Mouse (Mus musculus) A20 (cell line): ENCODE data around the gene Mrps18b.

Experiments
- DNase-seq: peaks from one replicate; pipeline ENCODE4 v3.0.0-alpha.2; 2011; ENCODE audit warnings: low read depth, low spot score

Mrps18b gene

DNA sequence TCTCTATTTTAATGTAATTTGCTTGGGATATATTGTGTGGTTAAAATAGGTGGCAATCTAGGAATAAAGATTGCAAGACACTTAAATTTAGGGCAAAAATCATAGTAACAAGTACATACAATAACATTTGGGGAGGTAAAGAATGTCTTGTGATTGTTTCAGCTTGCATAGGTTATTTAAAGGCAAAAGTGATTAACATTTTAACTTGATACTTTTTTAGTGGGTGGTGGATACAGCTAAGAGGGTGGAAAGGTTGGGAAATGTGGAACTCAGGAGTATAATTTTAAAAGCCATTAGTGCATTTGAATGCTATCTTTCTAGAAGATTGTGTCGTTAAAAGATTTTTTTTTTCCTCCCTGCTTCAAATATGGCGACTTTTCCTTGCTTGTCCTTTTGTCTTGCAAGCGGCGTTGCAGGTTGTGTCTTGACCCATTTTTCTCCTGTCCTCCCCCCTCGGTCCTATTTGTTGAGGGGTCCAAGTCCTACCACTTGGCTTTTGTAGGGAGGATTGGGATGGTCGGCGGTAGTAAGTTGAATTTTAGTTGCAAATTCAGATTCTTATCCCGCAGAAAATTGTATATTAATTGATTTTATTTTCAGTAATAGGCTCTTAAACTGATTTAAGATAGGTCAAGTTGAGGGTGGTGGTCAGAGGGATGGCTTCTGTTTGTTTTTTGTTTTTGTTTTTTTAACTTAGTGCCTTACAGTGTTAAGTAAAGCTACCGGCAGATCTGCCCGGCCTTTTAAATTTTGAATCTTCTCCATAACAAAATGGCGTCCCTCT is 2.3 kb upstream of the Mrps18b start:
- peak; percentile 70 for DNase-seq

- peak; percentile 74 for DNase-seq
Observed at GRCm38 (mm10) chr17:35917463-35918251, 1.5 kb upstream of the Mrps18b start.

DNA sequence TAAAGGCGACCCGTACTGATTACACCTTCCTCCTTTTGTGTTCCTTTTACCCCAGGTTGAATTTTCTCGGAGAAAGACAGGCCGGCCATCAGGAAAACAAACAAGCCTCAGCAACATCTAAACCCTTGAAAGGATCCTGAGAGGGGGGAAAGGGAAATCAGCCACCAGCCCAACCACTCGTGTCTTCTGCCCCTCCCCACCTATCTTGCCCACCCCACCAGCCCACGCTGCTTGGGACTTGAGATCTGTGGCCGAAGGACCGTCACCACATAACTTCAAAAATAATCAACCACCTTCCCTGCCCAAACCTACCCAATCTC is 914 bp upstream of the Mrps18b start:
- DNase-seq = no peak

DNA sequence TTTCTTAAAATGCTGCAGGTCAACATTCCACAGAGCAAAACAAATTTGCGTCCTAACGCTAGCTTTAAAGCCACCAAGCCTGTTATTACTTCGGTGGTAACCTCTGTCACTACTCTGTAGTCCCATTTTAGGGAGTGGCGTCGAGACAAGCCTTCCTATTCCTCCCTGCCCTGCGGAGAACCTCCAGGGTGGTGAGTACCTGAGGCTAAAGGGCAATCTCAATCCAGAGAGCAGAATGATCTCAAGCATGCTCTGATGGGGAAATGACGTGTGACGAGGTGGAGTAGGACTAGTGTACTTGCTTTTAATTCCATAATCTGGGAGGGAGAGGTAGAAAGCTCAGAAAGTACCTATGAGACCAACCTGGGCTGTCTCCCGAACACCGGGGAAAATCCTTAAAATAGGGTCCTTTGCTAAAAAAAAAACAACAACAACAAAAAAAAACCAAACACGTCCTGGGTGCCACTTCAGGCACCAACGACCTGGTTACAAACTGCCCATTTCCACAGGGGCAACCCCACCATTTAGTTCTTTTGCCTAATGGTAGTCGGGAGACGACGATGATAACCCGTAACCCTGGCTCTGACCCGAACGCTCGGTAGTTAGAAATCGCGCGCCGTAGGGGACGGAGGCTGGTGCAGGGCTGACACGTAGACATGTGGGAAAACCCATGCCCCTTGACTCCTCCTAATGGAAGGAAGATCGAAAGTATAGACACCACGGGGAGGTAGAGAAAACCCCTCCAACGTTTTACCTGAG is 472 bp downstream of the Mrps18b start:
- DNase-seq = peak; percentile 59

GRCm38 (mm10) chr17:35914975-35915374 is 1.2 kb downstream of the Mrps18b start:
- peak; percentile 51 for DNase-seq

DNA sequence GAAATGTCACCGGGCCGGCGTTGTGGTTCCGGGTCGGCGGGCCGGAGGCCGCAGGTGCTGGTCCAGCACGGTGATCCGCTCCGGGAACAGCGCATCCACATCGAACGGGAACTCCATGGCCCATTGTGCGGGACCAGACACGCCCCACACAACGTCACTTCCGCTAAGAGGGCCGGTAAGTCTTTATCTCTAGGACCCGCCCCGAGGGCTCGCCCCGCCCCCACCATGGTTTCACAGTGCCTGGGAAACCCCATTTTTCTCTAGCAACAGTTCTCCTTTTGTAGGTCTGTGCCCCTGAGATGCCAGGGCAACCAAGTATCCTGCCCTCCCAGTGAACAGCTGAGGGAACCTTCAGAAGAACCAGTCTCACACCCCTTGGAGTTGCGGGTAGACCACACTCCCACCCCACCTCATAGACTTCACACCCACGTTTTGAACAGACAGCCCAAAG is 6.2 kb downstream of the Mrps18b start, which contains the start of gene Atat1:
Gene Atat1, minus strand, starts transcription at position 157 of the 451 bp plus-strand sequence.
- peak; percentile 97 for DNase-seq

DNA sequence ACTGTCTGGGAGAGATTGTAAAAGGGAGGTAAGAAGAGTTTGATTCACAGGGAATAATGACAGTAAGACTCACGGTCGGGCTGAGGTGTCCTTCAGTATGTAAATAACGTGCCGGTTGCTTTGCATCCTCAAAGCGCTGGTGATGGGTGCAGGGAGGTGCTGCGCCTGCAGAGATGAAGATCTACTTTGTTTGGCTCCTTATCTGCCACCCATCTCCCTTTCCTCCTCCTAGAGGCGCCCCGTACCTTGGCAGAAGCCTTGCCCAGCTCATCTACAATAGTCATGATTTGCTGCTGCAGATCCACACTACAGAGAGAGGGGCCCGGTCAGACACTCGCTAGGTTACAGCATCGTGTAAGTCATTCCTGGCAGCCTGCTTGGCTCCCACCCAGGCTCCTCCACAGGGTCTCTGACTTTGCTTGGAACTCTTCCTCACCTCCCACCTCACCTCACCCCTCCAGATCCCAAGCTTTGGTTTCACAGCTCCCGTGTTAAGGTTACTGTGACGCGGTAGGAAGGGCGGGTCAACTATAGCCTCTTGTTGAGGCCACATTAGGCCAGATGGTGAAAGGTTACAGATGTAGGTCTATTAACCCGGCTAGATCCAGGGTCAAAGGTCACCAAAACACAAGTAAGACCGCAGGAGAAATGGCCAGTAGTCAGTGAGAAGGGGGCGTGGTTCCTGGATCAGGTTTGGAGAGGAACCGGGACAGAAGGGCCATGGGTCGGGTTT is 6.8 kb downstream of the Mrps18b start:
- peak; percentile 53 for DNase-seq

DNA sequence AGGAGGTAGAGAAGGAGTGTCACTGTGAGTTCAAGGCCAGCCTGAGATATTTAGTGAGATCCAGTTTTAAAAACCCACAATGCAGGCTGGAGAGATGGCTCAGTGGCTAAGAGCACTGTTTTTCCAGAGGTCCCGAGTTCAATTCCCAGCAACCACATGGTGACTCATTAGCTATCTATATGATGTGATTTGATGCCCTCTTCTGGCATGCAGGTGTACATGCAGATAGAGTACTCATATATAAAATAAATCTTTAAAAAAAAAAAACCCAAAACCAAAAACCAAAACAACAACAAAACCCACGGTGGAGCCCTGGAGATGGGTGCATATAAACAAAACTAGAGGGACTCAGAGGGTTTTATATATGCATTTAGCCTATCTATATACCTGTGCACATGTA is 8.6 kb downstream of the Mrps18b start:
- DNase-seq = peak; percentile 45

DNA sequence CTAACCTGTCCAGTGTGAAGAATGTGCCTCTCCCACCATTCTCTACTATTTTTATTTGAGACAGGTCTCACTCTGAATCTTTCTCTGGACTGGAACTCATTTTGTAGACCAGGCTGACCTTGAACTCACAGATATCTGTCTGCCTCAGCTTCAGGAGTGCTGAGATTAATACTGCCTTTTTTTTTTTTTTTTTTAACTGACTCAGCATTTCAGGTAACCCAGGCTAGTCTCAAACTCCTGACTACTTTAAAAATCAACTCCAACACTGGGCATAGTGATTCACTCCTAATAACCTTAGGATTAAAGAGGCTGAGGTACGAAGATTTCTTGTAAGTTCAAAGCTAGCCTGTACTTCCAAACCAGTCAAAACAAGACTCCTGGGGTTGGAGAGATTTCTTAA is 10.6 kb downstream of the Mrps18b start:
- no peak for DNase-seq

GRCm38 (mm10) chr17:35903992-35904355 is 12.2 kb downstream of the Mrps18b start:
- no peak for DNase-seq

DNA sequence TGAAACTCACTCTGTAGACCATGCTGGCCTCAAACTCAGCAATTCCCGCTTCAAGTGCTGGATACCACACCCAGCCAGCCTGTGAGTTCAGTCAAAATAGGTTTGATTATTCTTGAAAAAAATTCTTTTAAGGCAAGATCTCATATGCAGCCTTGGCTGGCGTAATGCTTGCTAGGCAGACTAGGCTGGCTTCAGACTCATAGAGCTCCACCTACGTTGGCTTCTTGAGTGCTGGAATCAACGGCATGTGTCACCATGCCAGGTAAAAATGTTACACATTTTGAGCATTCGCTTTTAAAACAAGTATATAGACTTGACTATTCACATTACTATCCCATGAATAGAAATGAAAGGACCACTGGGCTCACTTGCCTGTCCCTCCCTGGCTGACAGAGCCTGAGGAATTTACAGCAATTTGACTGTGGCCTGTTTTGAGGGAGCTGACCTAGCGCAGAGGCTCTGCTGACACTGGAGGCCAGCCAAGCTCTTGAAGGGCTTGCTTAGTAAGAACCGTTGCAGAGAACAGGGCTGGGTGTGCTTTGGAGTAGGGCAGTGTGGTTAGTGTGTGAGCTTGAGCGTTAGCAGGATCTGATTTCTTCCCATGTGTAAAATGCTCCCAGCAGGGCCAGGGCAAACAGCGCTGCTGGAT is 12.7 kb downstream of the Mrps18b start:
- DNase-seq = no peak

GRCm38 (mm10) chr17:35900636-35901035 is 15.6 kb downstream of the Mrps18b start:
- DNase-seq = no peak

DNA sequence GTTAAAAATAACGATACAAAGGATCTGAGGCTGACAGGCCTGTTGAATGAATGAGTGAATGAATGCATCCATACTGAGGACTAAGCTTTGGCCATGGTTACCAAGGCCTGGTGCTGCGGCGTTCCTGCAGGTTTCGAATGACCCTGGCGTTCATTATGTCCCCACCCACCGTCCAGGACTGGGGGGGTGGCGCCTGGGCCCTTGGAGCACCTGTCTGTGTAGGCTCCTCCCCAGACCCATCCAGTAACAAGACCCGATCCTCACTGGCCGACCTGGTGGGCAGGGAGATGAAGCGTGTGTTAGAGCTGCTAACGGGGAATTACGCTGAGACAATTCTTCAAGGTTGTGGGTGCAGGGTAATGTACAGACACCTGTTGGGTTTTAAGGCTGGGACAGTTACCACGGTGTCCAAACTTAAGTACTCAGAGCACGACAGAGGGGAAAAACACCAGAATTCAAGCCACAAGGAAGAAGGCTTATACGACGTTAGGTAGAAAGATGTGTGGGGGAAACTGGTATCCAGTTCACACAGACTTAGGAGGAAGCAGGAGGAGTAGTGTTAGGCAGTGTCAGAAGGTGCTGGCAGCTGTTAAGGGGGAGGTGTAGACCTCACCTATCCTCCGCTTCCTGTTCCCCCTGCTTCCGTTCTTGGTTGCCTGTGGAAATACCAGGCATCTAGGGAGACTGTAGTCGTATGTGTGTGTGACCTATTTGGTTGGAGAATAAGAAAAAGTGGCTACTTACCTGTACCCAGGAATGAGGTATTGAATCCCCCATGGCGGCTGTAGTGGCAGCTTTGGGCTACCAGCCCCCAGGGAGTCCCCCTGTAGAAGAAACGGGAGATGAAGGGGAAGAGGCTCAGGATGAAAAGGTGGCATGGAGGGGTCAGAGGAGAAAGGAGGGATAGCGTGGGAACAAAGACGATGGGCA is 18.3 kb downstream of the Mrps18b start:
- DNase-seq = peak; percentile 88

DNA sequence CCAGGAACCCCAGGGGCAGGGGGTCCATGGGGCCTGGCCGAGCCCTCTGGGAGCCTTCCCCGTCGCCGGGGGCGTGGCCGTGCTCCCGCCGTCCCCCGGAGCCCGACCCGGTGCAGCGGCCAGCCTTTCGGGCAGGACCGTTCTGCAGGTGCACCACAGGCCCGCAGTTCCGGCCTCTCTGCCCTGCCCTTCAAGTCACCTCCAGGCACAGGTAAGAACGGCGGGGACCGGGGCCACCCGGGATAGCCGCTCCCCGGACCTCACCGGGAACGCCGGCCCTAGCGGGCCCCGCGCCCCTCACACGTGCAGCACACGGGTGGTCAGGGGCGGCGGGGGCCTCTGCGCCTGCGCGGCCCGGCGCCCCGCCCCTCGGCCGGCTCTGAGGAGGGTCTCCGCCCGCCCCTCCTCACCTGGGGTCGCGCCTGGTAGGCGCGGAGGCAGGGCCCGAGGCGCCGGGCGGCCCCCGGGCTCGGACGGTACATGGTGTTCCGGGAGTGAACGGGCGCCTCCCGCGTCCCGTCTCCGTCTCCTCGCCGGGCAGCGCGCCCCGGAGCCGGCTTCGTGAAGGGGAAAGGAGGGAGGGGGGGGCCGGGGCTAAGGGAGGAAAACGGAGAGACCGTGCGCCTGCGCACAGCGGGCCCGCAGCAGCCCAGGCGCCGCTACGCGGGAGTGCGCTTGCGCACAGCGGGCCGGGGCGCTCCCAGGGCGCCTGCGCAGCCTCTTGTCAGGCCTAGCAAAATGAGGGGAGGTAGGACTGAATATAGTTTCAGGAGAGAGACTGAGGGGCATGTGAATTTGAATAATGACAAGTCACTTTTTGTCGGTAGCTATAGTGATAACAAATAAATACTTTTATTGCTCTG is 19.2 kb downstream of the Mrps18b start, which contains the start of gene 2310061I04Rik:
Gene 2310061I04Rik, minus strand, starts transcription at position 651 of the 863 bp plus-strand sequence.
- peak; percentile 97 for DNase-seq

DNA sequence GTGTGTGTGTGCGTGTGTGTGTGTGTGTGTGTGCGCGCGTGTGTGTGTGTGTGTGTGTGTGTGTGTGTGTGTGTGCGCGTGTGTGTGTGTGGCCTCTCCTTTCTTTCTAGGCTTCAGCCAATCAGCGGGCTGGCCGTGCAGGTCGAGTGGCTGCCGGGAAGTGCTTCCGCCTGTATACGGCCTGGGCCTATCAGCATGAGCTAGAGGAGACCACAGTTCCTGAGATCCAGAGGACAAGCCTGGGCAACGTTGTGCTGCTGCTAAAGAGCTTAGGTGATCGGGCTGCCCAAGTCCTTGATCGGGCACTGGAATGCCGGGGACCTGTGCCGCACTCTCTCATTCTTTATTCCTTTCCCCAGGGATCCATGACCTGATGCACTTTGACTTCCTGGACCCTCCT is 28.5 kb downstream of the Mrps18b start:
- DNase-seq = no peak

DNA sequence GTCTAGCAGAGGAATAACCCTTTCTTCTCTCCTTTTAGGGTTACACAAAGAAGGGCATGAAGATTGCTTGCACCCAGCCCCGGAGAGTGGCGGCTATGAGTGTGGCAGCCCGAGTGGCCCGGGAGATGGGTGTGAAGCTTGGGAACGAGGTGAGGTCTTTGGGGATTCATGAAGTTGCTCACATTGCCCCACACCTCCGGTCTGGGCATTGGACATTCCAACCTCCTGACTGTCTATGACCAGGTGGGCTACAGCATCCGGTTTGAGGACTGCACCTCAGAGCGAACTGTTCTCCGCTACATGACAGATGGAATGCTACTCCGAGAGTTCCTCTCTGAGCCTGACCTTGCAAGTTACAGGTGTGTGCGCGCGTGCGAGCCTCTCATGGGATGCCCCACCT is 32.4 kb downstream of the Mrps18b start:
- DNase-seq = no peak

DNA sequence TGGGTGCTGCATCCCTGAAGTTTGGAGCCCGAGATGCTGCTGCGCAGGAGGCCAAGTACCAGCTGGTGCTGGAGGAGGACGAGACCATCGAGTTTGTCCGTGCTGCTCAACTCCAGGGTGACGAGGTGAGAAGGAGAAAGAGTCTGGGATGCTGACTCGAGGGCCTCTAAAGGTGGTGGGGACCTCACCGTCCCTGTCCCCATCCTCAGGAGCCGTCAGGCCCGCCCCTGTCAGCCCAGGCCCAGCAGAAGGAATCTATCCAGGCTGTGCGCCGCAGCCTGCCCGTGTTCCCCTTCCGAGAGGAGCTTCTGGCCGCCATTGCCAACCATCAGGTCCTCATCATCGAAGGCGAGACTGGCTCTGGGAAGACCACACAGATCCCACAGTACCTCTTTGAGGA is 33.3 kb downstream of the Mrps18b start:
- DNase-seq = no peak

DNA sequence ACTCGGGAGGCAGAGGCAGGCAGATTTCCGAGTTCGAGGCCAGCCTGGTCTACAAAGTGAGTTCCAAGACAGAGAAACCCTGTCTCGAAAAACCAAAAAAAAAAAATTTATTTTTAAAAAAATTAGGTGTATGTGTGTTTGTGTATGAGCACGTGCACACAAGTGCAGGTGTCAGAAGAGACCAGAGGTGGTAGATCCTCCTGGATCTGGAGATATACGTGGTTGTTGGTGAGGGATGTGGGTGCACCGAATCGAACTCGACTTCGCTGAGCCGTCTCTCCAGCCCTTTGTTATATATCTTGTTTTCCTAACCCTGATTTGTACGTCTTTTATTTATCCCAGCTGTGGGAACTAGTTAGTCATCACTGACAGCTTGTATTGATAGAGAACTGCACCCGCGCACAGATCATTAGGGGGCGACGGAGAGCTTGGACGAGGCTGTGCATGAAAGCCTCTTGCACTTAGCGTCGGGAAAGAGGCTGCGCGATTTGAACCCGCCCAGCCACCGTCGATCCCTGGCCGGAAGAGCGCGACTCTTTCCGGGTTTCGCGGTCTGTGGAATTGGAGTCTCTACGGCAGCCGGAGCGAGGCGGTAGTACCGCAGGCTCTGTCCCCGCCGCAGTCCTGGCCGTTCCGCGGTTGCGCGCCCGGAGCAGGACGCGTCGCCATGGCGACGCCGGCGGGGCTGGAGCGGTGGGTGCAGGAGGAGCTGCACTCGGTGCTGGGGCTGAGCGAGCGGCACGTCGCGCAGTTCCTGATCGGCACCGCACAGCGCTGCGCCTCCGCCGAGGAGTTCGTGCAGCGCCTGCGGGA is 36.7 kb downstream of the Mrps18b start, which contains the start of gene Dhx16:
Gene Dhx16, plus strand, starts transcription at position 575 of the 813 bp plus-strand sequence.
- DNase-seq = peak; percentile 97
